Mouse (Mus musculus) stomach, postnatal 0 days (tissue): ENCODE data around the gene Pcgf6. TPM values are rescaled to one million over a fixed set of nuclear protein-coding genes. Genes with fewer than 3 reads are reported as not detected.
A peak's percentile ranks its signal among the peaks of the same experiment; 100 is the strongest.
"Not testable (repeated sequence)": the region's sequence is repeated elsewhere in the genome, so short reads cannot be mapped to it uniquely, and the experiment has no call there.

Experiments
- ATAC-seq: fragments of 200-750 bp; cut with Nextera tagmentation; 2 replicates; pipeline ENCODE4 v1.8.0; 2017; ENCODE audit not compliant: low FRiP score, low TSS enrichment
- DNase-seq: peaks from one replicate; pipeline ENCODE4 v3.0.0-alpha.2; 2016; ENCODE audit warnings: low spot score
- H3K27ac ChIP-seq: fragments of 300-500 bp; sonication (generic); replicated peaks from 2 replicates; pipeline ENCODE4 v1.5.1; 2014; ENCODE audit warnings: mild to moderate bottlenecking, control low read depth
- H3K27me3 ChIP-seq: fragments of 300-500 bp; sonication (generic); 2 replicates; pipeline ENCODE4 v1.6.1; 2014; ENCODE audit warnings: low read length; ENCODE audit not compliant: control insufficient read depth, insufficient read depth
- H3K36me3 ChIP-seq: fragments of 300-500 bp; sonication (generic); 2 replicates; pipeline ENCODE4 v1.6.1; 2014; ENCODE audit warnings: low read length, mixed read lengths; ENCODE audit not compliant: control insufficient read depth, insufficient read depth
- H3K4me1 ChIP-seq: fragments of 300-500 bp; sonication (generic); replicated peaks from 2 replicates; pipeline ENCODE4 v1.6.1; 2014; ENCODE audit warnings: antibody characterized with exemption; ENCODE audit not compliant: control insufficient read depth, insufficient read depth
- H3K4me2 ChIP-seq: fragments of 300-500 bp; sonication (generic); replicated peaks from 2 replicates; pipeline ENCODE4 v1.6.1; 2014; ENCODE audit warnings: low read depth, mild to moderate bottlenecking, control low read depth, moderate library complexity
- H3K4me3 ChIP-seq: fragments of 300-500 bp; sonication (generic); 2 replicates; pipeline ENCODE4 v1.5.1; 2014; ENCODE audit warnings: low read depth, low read length, control low read depth
- H3K9ac ChIP-seq: fragments of 300-500 bp; sonication (generic); 2 replicates; pipeline ENCODE4 v1.6.1; 2014; ENCODE audit warnings: mild to moderate bottlenecking, low read length, control low read depth, mixed read lengths
- H3K9me3 ChIP-seq: fragments of 300-500 bp; sonication (generic); 2 replicates; pipeline ENCODE4 v1.6.1; 2016; ENCODE audit warnings: low read length; ENCODE audit not compliant: control insufficient read depth
- CTCF ChIP-seq: IDR thresholded peaks from 2 replicates; pipeline ENCODE4 v1.5.1; 2016; ENCODE audit warnings: antibody characterized with exemption, low read depth, mild to moderate bottlenecking, moderate library complexity
- EP300 ChIP-seq: optimal IDR thresholded peaks from 2 replicates; pipeline ENCODE3; 2016; ENCODE audit warnings: antibody characterized with exemption
- WGBS: fragments of 180-500 bp; shearing (Covaris S2); extraction: QIAGEN DNeasy Blood & Tissue Kit; methylation state at CpG from one replicate; pipeline ENCODE4 v1.1.7; 2014; 5-methylcytosine and 5-hydroxymethylcytosine counted together
- polyA plus RNA-seq: library from polyadenylated mRNA; unstranded; fragments of >200 nt; fragmentation: Nextera tagmentation; extraction: Ambion mirVana; gene quantifications from 2 replicates; pipeline ENCODE4 v1.2.1, GENCODE M21; 2015

Pcgf6 gene
- polyA plus RNA-seq, 1 experiment from 2014 or later = 10.1 TPM

GRCm38 (mm10) chr19:46999753-47000152 is 51.0 kb downstream of the Pcgf6 start:
- ATAC-seq (no peak), DNase-seq (no peak)
- H3K27me3 ChIP-seq = no peaks in the 10 kb centered on the region
- no peak overlapping the region for H3K4me2 ChIP-seq
- TF ChIP-seq EP300 = no peak
- TF ChIP-seq CTCF = no peak
- H3K27ac ChIP-seq = no peak overlapping the region
- no peak overlapping the region for H3K4me3 ChIP-seq
- H3K36me3 ChIP-seq = no peaks in the 10 kb centered on the region
- no peaks in the 10 kb centered on the region for H3K9me3 ChIP-seq
- no peak overlapping the region for H3K9ac ChIP-seq
- WGBS = 64% methylated on average over 6 of the region's 6 CpGs
- no peaks in the 10 kb centered on the region for H3K4me1 ChIP-seq

DNA sequence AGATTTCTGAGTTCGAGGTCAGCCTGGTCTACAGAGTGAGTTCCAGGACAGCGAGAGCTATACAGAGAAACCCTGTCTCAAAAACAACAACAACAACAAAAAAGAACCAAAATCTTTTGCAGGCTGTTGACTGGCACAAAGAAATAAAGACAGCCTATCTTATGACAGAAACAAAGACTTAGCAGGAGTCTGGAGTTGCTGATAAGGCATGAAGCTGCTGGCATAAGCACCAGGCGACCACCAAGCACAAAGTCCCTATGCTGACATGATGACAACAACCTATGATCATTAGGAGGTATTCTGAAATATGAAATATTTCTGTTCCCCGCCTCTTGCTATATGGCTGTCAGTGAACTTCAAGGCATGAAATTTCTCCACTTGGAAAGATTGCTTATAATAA is 51.8 kb downstream of the Pcgf6 start:
- Histone ChIP-seq H3K9ac (no peak overlapping the region), H3K9me3 (no peaks in the 10 kb centered on the region), H3K27ac (no peak overlapping the region), H3K4me3 (no peak overlapping the region), H3K27me3 (no peaks in the 10 kb centered on the region), H3K4me1 (no peaks in the 10 kb centered on the region), H3K4me2 (no peak overlapping the region), H3K36me3 (no peaks in the 10 kb centered on the region)
- 81% methylated on average over 4 of the region's 4 CpGs for WGBS
- ATAC-seq = no peak
- TF ChIP-seq CTCF (no peak), EP300 (no peak)
- no peak for DNase-seq

DNA sequence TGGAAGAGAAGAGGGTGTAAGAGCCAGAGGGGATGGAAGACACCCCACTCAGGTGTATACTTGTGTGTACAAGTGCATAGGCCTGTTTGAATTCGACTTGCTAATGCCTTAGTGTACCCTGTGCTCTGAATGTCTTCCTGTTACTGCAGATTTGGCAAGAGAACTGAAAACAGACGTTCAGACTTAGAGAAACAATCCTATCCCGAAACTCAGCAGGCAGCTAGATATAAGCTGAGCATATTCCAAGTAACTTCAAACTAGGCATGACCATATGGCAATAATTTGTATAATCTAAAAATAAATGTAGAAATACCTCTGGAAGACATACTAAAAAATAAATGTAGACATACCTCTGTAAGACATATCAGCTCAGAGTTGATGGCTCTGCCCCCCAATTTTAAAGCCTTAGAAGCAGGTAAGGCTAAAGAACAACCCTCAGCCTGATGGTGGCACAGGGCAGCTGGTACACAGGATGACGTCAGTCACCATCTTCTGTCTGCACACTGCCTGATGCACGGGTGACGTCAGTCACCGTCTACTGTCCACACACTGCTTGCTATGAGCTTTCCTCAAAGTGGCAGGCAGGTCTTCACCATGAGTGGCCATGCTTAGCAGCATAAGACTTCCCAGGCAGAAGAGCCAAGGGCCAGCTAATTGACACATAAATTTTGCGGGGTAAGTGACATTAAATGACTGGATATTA is 52.4 kb downstream of the Pcgf6 start:
- Histone ChIP-seq H3K4me1 (no peaks in the 10 kb centered on the region), H3K9me3 (no peaks in the 10 kb centered on the region), H3K9ac (no peak overlapping the region), H3K27ac (no peak overlapping the region), H3K36me3 (no peaks in the 10 kb centered on the region), H3K27me3 (no peaks in the 10 kb centered on the region), H3K4me2 (no peak overlapping the region), H3K4me3 (no peak overlapping the region)
- ATAC-seq (no peak), DNase-seq (no peak)
- TF ChIP-seq CTCF (no peak), EP300 (no peak)
- WGBS = 76% methylated on average over 8 of the region's 8 CpGs

- no peaks in the 10 kb centered on the region for H3K4me1 ChIP-seq
- H3K27me3 ChIP-seq = no peaks in the 10 kb centered on the region
- WGBS = 78% methylated on average over 9 of the region's 9 CpGs
- H3K9ac ChIP-seq = no peak overlapping the region
- no peaks in the 10 kb centered on the region for H3K36me3 ChIP-seq
- DNase-seq = no peak
- no peak for ATAC-seq
- TF ChIP-seq CTCF (no peak), EP300 (no peak)
- H3K4me3 ChIP-seq = no peak overlapping the region
- no peak overlapping the region for H3K27ac ChIP-seq
- no peak overlapping the region for H3K4me2 ChIP-seq
- no peaks in the 10 kb centered on the region for H3K9me3 ChIP-seq
Measured at GRCm38 (mm10) chr19:46996095-46996494, 54.6 kb downstream of the Pcgf6 start.

DNA sequence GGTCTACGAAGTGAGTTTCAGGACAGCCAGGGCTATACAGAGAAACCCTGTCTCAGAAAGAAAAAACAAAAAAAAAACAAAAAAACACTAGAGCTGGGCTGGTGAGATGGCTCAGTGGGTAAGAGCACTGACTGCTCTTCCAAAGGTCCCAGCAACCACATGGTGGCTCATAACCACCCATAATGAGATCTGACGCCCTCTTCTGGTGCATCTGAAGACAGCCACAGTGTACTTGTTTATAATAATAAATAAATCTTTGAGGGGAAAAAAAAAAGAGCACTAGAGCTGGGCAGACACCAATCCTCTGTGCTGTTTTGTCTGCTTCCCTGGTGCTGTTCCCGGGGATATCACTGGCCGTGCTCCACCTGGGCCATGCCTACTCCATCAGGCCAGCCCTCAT is 58.4 kb downstream of the Pcgf6 start:
- H3K27ac ChIP-seq, ATAC-seq: not testable (repeated sequence)
- WGBS = 65% methylated on average over 4 of the region's 4 CpGs

GRCm38 (mm10) chr19:46991145-46991544 is 59.6 kb downstream of the Pcgf6 start:
- Histone ChIP-seq H3K4me2 (no peak overlapping the region), H3K36me3 (no peaks in the 10 kb centered on the region), H3K27ac (no peak overlapping the region), H3K4me1 (no peaks in the 10 kb centered on the region), H3K4me3 (no peak overlapping the region), H3K9me3 (no peaks in the 10 kb centered on the region), H3K9ac (no peak overlapping the region), H3K27me3 (no peaks in the 10 kb centered on the region)
- 9% methylated on average over 5 of the region's 5 CpGs for WGBS
- TF ChIP-seq EP300 (no peak), CTCF (peak; percentile 99)
- DNase-seq (peak; percentile 87), ATAC-seq (no peak)

More for the DNA sequence above, 58.4 kb downstream of the Pcgf6 start:
- not testable (repeated sequence) for H3K27me3 ChIP-seq, H3K4me3 ChIP-seq, H3K36me3 ChIP-seq, H3K9me3 ChIP-seq, DNase-seq, H3K4me1 ChIP-seq, H3K4me2 ChIP-seq, H3K9ac ChIP-seq

DNA sequence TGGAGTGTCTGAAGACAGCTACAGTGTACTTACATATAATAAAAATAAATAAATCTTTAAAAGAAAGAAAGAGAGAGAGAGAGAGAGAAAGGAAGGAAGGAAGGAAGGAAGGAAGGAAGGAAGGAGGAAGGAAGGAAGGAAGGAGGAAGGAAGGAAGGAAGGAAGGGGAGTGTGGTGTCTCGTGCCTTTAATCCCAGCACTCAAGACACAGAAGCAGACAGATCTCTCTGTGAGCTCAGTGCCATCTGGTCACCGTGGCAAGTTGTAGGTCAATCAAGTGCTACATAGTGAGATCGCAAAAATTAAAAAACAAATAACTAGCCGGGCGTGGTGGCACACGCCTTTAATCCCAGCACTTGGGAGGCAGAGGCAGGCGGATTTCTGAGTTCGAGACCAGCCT is 60.1 kb downstream of the Pcgf6 start:
- H3K9me3 ChIP-seq, H3K27me3 ChIP-seq, H3K4me1 ChIP-seq, H3K36me3 ChIP-seq, ATAC-seq, H3K27ac ChIP-seq, H3K4me3 ChIP-seq, H3K4me2 ChIP-seq, H3K9ac ChIP-seq, DNase-seq: not testable (repeated sequence)
- 76% methylated on average over 7 of the region's 8 CpGs for WGBS
